Mouse (Mus musculus) left cerebral cortex, postnatal 4 days (tissue): ENCODE measurements around the gene Fut2. TPM values are rescaled to one million over a fixed set of nuclear protein-coding genes. Genes with fewer than 3 reads are reported as not detected.

Experiments
- DNase-seq: peaks from one replicate; pipeline ENCODE4 v3.0.0-alpha.2; 2022
- intact Hi-C: fragments of 180-260 bp; cut with DNase I; formaldehyde crosslinking; loops from one replicate; pipeline ENCODE4 v1.15.1; 2025
- total RNA-seq, 2 experiments: library from RNA; stranded (reverse); gene quantifications; 2 replicates each; pipeline ENCODE4 v1.2.3; 2021

The Fut2 gene
- not detected for total RNA-seq

- intact Hi-C loops: no loop called here
- DNase-seq: no peak
Measured at GRCm38 (mm10) chr7:45666161-45666560, at the start of gene Fut2. Fut2 (minus strand) TSS chr7:45666394.

GRCm38 (mm10) chr7:45715090-45715708 lies 49.0 kb upstream of the Fut2 start, which contains the start of gene Rpl18:
Rpl18 (plus strand) TSS chr7:45715457.
- intact Hi-C loops: no loop called here
- peak; percentile 99 for DNase-seq

DNA sequence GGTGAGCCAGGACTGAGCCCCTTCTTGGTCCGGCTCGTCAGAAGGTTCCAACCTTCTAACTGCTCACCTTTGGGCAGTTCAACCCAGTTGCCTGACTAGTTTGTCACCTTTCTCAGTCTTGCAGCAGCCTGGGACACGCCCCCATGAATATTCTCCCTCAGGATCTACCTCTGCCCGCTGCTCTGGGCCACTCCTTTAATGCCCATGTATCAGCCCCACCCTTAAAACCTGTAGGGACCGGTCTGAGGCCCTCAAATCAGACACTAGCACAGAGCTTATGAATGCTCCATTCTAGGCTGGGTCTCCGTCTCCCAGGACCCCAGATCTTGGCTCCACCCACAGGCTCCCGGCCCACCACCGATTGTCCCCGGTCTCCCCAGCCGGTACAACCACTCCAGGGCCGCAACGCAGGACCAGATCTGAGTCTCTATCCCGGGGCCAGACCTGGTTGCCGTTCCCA lies 48.5 kb upstream of the Fut2 start:
- intact Hi-C loops: no loop called here

GRCm38 (mm10) chr7:45713881-45714520 lies 47.8 kb upstream of the Fut2 start:
- intact Hi-C loops: no loop called here
- no peak for DNase-seq

More for the DNA sequence above, 48.5 kb upstream of the Fut2 start:
- DNase-seq: no peak

DNA sequence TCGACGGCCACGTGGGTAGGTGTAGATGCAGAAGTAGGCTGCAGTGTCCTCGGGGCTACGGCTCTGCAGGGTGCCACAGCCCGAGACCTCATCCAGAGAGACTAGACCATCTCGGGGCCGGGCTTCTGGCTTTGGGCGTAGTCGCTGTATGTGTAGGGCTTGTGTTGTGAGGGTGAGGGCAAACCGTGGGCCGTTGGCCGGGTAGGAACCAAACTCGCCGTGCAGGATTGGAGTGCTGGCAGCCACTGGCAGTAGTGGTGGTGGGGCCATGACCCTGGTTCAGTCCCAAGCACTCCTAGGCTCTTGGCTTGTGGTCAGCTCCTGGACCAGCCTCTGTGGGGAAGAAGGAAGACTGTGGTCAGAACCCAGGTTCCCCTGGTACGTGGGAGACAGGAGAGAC lies 47.2 kb upstream of the Fut2 start:
- no peak for DNase-seq
- intact Hi-C loops: no loop called here

DNA sequence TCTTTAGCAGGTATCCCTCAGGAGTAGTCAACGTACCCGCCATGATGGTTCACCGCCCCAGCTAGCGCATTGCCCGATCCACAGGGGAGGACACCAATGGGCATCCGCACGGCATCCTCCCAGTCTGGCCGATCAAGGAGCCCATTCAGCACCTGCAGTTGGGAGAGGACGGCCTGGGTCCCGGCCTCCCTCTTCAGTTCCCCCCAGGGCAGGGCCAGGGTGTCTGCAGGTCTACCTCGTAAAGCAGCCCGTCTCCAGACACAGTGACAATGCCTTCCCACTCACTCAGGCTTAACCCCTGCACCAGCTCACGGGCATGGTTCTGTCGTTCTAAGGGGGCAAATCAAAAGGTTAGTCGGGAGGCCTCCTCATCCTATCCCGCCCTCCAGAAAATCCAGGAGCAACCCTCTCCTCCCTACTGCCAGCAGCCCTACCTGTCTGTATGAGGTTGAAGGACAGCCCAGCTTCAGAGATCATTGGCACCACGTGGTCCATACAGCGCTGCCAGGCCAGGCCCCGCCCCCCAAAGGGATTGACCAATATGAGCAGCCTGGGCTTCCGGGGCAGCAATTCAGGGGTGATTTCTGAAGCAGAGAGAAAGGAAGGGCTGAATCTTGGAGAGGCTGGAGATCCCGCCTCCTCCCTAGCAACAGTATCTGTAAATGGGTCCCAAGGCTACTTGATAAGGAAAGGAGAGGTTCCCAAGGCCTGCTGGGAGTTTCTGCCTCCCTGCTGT lies 46.0 kb upstream of the Fut2 start:
- DNase-seq: no peak
- intact Hi-C loops: no loop called here

DNA sequence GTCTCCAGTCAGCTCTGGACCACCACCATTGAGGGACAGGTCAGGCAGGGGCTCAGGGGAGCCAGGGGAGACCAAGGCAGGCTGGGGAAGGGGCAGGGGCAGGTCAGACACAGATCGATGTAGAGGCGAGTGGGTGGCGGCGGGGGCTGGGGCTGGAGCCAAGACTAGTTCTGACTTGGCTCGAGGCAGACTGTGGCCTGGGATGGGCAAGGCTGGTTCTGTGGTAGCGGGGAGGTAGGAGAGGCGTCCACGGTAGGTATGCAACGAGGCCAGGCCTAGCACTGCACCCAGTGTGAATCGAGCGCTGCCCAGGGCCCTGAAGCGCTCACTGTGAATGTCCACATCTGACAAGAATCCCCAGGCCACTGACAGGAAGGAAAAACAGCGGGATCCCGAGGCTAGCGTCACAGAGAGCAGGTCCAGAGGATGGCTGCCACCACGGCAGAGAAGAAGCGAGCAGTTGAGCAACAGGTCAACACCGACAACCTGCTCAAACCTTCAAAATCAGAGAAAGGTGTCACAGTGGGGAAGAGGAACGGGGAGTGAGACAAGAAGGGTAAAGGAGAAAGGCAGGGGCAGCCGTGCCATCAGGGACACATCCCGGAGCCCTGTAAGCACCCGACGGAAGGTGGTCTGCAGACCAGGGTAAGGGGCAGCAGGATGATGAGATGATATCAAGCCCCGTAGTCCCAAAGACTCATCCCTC lies 45.3 kb upstream of the Fut2 start:
- intact Hi-C loops: no loop called here
- no peak for DNase-seq

DNA sequence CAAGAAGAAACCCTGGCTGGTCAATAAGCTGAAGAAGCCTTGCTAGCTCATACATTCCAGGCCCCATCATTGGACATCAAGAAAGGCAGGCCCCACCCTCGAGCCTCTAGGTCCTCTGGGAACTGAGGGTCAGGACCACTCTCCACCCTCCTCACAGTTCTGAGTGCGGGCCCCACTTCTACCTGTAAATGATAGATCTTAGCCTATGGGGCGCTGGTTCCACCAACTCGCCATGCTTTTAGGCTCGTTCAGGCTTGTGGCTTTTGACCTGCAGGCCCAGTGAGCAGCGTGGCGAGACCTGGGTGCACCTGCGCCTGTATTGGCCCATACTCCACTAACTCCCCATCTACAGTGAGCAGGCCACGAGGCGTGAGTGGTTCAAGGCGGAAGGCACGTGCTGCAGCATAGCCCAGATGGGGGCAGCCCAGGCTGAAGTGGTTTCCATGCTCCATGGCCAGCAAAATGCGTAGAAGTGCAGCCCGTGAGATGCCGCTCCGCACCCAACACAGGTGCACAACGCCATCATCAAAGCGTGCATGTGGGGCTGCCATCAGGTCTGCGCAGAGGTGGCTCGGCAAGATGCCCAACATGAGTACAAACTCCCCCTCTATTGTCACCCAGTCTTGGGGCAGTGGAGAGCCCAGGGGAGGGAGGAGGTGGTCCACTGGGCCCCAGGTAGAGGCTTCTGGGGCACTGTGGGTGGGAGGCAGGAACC lies 44.4 kb upstream of the Fut2 start:
- no peak for DNase-seq
- intact Hi-C loops: no loop called here

DNA sequence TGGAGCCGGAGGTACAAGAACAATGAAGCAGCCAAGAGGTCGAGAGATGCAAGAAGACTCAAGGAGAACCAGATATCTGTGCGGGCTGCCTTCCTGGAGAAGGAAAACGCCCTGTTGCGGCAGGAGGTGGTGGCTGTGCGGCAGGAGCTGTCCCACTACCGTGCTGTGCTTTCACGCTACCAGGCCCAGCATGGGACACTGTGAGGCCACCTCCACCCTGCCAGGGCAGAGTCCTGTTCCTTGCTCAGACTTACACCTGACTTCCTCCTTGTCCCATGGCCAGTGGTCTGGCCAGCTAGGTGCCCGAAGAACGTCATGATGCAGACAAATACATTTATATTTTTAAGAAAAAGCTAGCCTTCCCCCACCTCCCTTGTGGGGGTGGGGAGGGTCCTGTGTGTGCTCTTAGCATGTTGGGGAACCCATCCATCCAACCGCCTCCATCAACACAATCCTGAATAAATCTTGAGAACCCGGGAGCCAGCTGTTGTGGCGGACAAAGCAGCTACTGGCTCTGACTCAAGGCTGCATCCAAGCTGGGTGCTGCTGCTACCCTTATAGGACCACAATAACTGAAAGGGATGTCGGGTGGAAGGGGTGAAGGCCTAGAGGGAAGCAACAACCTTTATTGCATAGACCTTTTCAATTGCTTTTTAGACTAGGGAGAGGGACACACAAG lies 43.6 kb upstream of the Fut2 start:
- intact Hi-C loops: no loop called here
- DNase-seq: no peak

- intact Hi-C loops: no loop called here
- no peak for DNase-seq
Measured at GRCm38 (mm10) chr7:45709036-45709435, 42.8 kb upstream of the Fut2 start.

GRCm38 (mm10) chr7:45708221-45708761 lies 42.1 kb upstream of the Fut2 start:
- intact Hi-C loops: no loop called here
- no peak for DNase-seq

DNA sequence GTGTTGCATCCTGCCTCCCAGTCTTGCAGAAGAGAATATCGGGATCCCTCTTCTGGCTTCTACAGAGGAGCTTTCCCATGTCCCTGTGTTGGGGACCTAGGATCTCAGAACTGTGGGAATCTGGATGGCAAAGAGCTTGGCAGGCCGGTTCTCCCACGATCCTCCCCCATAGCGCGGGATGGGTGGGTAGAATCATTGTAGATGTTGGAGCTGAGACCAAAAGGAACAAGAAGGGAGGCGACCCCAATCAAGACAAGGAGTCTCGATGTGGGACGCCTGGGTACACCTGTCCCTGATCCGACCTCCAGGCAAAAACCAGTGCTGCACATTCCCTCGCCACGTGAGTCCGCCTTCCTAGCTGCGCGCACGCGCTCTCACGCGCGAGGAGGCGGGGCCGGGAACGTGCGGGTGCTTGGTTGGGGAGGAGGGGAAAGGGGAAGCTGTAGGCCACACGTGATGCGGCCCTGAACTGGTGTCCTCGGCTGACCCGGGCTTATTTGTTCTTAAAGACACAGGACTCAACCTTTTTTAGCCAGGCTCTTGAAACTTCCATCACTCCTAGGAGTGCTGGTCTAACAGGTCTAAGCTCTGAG lies 41.3 kb upstream of the Fut2 start:
- peak; percentile 89 for DNase-seq
- intact Hi-C loops: no loop called here

GRCm38 (mm10) chr7:45706721-45707241 lies 40.6 kb upstream of the Fut2 start:
- peak; percentile 84 for DNase-seq
- intact Hi-C loops: no loop called here

GRCm38 (mm10) chr7:45705873-45706281 lies 39.7 kb upstream of the Fut2 start:
- intact Hi-C loops: no loop called here

GRCm38 (mm10) chr7:45705443-45705864 lies 39.3 kb upstream of the Fut2 start:
- intact Hi-C loops: no loop called here
- no peak for DNase-seq

More at GRCm38 (mm10) chr7:45705873-45706281, 39.7 kb upstream of the Fut2 start:
- DNase-seq: peak; percentile 60

DNA sequence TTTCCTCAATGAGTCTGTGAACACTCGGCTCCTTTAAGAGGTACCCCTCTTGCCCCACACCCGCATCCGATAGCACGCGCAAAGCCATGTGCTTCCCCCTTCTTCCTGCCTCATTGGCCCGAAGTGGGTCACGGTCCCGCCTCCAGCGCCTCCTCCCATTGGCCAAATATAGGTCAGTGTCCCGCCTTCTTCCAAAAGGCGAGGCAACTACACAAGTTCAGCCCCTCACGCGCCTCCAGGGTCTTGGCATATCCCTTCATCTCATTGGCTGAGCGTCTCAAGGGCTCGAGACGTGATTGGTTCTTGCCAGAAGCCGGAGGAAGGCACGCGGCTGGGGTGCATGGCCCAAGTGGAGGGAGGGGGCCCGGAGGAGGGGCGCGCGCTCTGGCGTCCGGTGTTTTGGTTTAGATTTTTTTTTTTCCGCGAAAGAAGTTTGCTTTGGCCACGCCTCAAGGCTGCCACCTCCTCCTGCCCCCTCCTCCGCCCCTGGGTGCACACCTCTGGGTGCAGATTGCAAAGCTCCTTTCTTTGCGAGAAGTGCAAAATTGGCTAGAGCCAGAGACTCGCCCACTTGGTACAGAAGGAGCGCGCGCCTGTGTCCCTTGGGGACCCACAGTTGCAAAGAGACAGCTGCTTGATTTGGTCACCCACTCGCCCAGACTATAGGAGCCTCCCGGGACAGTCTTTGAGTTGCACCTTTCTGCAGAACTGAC lies 38.7 kb upstream of the Fut2 start, which contains the start of gene Dbp:
TSS of gene Dbp (plus strand) at position 359 of the 713 bp plus-strand sequence.
- intact Hi-C loops: loop anchor here (5.0 kb wide), 1 partner anchor 63 kb away; no protein-coding TSS in a partner anchor
- DNase-seq: peak; percentile 99

DNA sequence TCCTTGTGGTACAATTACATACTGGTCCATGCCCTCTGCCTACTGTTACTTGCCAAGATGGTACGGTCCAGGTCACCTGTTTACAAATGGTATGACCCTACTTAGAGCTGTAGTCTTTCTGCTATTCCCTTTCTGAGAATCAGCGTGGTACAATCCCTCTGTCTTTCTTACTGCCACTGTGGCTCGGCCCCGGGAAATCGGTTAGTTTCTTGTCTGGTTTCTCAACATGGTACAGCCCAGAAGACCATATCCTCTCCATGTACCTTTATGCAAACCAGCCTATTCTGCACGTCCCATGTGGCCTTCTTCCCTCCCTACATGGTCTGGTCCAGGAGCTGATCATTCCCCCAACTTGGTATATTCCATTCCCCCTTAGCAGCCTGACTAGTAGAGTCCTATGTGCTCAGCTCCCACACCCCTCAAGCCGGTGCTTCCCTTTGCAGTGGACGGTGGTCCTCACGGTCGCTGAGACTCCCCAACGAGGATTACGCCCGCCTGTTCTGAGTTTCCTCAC lies 37.9 kb upstream of the Fut2 start:
- DNase-seq: peak; percentile 67
- intact Hi-C loops: loop anchor here (5.0 kb wide), 1 partner anchor 62 kb away; no protein-coding TSS in a partner anchor
